Comparison of ENCODE assay signal across 8 mouse cellular contexts in the genomic region with DNA sequence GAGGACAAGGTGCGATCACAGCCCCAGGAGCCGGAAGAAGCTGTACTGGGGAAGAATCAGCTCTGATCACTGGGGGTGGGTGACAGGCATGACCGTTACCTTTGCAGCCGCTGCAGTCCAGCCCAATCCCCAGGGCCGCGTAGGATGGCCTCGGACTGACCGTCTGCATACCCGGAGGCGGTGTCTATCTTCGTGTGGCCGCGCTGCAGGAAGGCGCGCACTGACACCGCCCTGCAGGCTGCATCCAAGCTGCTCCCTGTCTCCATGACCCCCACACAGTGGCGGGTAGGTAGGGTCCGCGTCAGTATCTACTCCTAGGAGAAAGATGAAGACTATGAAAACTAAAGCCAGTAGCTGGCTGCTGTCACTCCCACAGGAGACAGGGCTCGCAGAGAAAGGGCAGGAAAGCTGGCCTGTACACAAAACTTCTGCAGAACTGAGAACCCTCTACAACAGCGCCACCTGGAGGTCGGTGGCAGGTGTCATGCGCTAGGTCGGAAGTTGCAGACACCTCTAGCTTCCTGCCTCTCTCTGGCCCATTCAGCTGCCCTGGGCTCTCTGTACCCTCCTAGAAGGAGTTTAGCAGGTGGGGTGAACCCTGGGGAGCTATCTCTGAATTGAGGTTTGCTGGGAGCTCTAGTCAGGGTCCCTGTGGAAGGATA. TPM values are rescaled to one million over a fixed set of nuclear protein-coding genes. Genes with fewer than 3 reads are reported as not detected.
DNase-seq lines count a peak whose midpoint lies in the region; ATAC-seq lines count a peak whose summit lies in the region.

No protein-coding gene starts in this region.

- peak overlapping the region; percentile 28 for H3K4me3 ChIP-seq in intestine, embryonic 15.5 days (replicated peaks)
- H3K4me3 ChIP-seq in limb, embryonic 13.5 days = peak overlapping the region; percentile 20; the same call in 1 of the 2 replicates
- H3K4me3 ChIP-seq in midbrain, embryonic 16.5 days (ENCODE audit: low read depth, low read length) = no peak overlapping the region

- no peak overlapping the region for H3K27ac ChIP-seq in intestine, embryonic 15.5 days
- no peak overlapping the region for H3K27ac ChIP-seq in limb, embryonic 13.5 days
- H3K27ac ChIP-seq in midbrain, embryonic 16.5 days (ENCODE audit: low read length) = no peak overlapping the region

- 19% methylated on average over 24 of the region's 24 CpGs for WGBS in intestine, embryonic 15.5 days
- 23% methylated on average over 24 of the region's 24 CpGs for WGBS in limb, embryonic 13.5 days
- WGBS in midbrain, embryonic 16.5 days = 32% methylated on average over 24 of the region's 24 CpGs

- peak overlapping the region; percentile 63 for H3K4me2 ChIP-seq in intestine, embryonic 15.5 days (replicated peaks)
- H3K4me2 ChIP-seq in limb, embryonic 13.5 days (replicated peaks) = peak overlapping the region; percentile 55
- peak overlapping the region; percentile 18; the same call in 1 of the 2 replicates for H3K4me2 ChIP-seq in midbrain, embryonic 16.5 days (ENCODE audit: low read length)

- H3K36me3 ChIP-seq in intestine, embryonic 15.5 days = no peaks in the 10 kb centered on the region
- no peaks in the 10 kb centered on the region for H3K36me3 ChIP-seq in limb, embryonic 13.5 days
- H3K36me3 ChIP-seq in midbrain, embryonic 16.5 days (ENCODE audit: control insufficient read depth, insufficient read depth, low read length) = no peaks in the 10 kb centered on the region

- peak overlapping the region; percentile 44 for H3K9ac ChIP-seq in intestine, embryonic 15.5 days
- H3K9ac ChIP-seq in limb, embryonic 13.5 days = no peak overlapping the region
- H3K9ac ChIP-seq in midbrain, embryonic 16.5 days (ENCODE audit: low read depth, low read length) = no peak overlapping the region

- 0 out of 2 replicates have a peak, but pooled peaks cover 7% of the 10 kb centered on the region for H3K4me1 ChIP-seq in intestine, embryonic 15.5 days (replicated peaks)
- no peaks in the 10 kb centered on the region for H3K4me1 ChIP-seq in limb, embryonic 13.5 days
- H3K4me1 ChIP-seq in midbrain, embryonic 16.5 days (ENCODE audit: control insufficient read depth, insufficient read depth, low read length) = no peaks in the 10 kb centered on the region

- peaks cover 5% of the 10 kb centered on the region for H3K27me3 ChIP-seq in intestine, embryonic 15.5 days (replicated peaks)
- peaks cover 28% of the 10 kb centered on the region for H3K27me3 ChIP-seq in limb, embryonic 13.5 days
- H3K27me3 ChIP-seq in midbrain, embryonic 16.5 days (ENCODE audit: control insufficient read depth, insufficient read depth, low read depth, low read length) = peaks cover 3% of the 10 kb centered on the region; the same call in 1 of the 2 replicates

- peak; percentile 52 for DNase-seq in 3134 (ENCODE audit: extremely low read depth, insufficient read length, low spot score)
- DNase-seq in adrenal gland, adult 18-20 months (ENCODE audit: low spot score in 2 of 2) = peak; percentile 79 to 85
- DNase-seq in embryo, embryonic 11 days = peak; percentile 82
- peak; percentile 69 to 78 for DNase-seq in spleen, postnatal 36 days (ENCODE audit: low spot score in 2 of 2)

- no peaks in the 10 kb centered on the region for H3K9me3 ChIP-seq in intestine, embryonic 15.5 days
- H3K9me3 ChIP-seq in limb, embryonic 13.5 days = no peaks in the 10 kb centered on the region
- no peaks in the 10 kb centered on the region for H3K9me3 ChIP-seq in midbrain, embryonic 16.5 days (replicated peaks; ENCODE audit: control insufficient read depth, low read length, poor library complexity, severe bottlenecking)

- ATAC-seq in granulocyte monocyte progenitor cell, adult 5-6 weeks (replicated peaks; ENCODE audit: poor library complexity, severe bottlenecking) = peak; percentile 80
- ATAC-seq in intestine, embryonic 15.5 days = peak; percentile 71
- peak; percentile 82; the same call in 1 of the 2 replicates for ATAC-seq in limb, embryonic 13.5 days (ENCODE audit: low FRiP score, low read depth)
- no peak for ATAC-seq in midbrain, embryonic 16.5 days

RNA-seq across cellular contexts. Expression of gene Mrto4, which starts 15.4 kb away (rescaled TPM):
- total RNA-seq in adrenal gland, adult 18-20 months (2021) = 10 to 100 TPM; 58.8 to 60.6 TPM
- total RNA-seq in granulocyte monocyte progenitor cell, adult 5-6 weeks (2014; fragmentation: Nextera tagmentation) = 143 and 158 TPM in 2 replicates
- 93.4 and 94.5 TPM in 2 replicates for total RNA-seq in granulocyte monocyte progenitor cell, adult 5-6 weeks (2017)
- polyA plus RNA-seq in intestine, embryonic 15.5 days (2015; fragmentation: Nextera tagmentation; extraction: Ambion mirVana) = 119 and 122 TPM in 2 replicates
- 118 and 119 TPM in 2 replicates for polyA plus RNA-seq in limb, embryonic 13.5 days (2015; fragmentation: Nextera tagmentation; extraction: Ambion mirVana)
- 81.8 and 82.1 TPM in 2 replicates for polyA plus RNA-seq in midbrain, embryonic 16.5 days (2015; fragmentation: Nextera tagmentation; extraction: Ambion mirVana)

RNA-seq across cellular contexts. Expression of gene Emc1, which starts 15.4 kb away (rescaled TPM):
- 10 to 100 TPM; 57.2 to 57.5 TPM for total RNA-seq in adrenal gland, adult 18-20 months (2021)
- total RNA-seq in granulocyte monocyte progenitor cell, adult 5-6 weeks (2014; fragmentation: Nextera tagmentation) = 20.2 and 24.4 TPM in 2 replicates
- total RNA-seq in granulocyte monocyte progenitor cell, adult 5-6 weeks (2017) = 34.4 and 39.2 TPM in 2 replicates
- 21.2 TPM in 2 replicates for polyA plus RNA-seq in intestine, embryonic 15.5 days (2015; fragmentation: Nextera tagmentation; extraction: Ambion mirVana)
- 22.8 and 28.0 TPM in 2 replicates for polyA plus RNA-seq in limb, embryonic 13.5 days (2015; fragmentation: Nextera tagmentation; extraction: Ambion mirVana)
- 47.7 and 49.4 TPM in 2 replicates for polyA plus RNA-seq in midbrain, embryonic 16.5 days (2015; fragmentation: Nextera tagmentation; extraction: Ambion mirVana)

RNA-seq across cellular contexts. Expression of gene Ubr4, which starts 15.5 kb away (rescaled TPM):
- 100 to 1,000 TPM; 137 to 144 TPM for total RNA-seq in adrenal gland, adult 18-20 months (2021)
- 91.2 and 91.4 TPM in 2 replicates for total RNA-seq in granulocyte monocyte progenitor cell, adult 5-6 weeks (2014; fragmentation: Nextera tagmentation)
- total RNA-seq in granulocyte monocyte progenitor cell, adult 5-6 weeks (2017) = 47.2 and 49.5 TPM in 2 replicates
- polyA plus RNA-seq in intestine, embryonic 15.5 days (2015; fragmentation: Nextera tagmentation; extraction: Ambion mirVana) = 52.7 and 59.0 TPM in 2 replicates
- polyA plus RNA-seq in limb, embryonic 13.5 days (2015; fragmentation: Nextera tagmentation; extraction: Ambion mirVana) = 75.6 and 78.3 TPM in 2 replicates
- 78.6 and 86.2 TPM in 2 replicates for polyA plus RNA-seq in midbrain, embryonic 16.5 days (2015; fragmentation: Nextera tagmentation; extraction: Ambion mirVana)

RNA-seq across cellular contexts. Expression of gene Akr7a5, which starts 26.4 kb away (rescaled TPM):
- total RNA-seq in adrenal gland, adult 18-20 months (2021) = 10 to 100 TPM; 59.3 to 71.3 TPM
- total RNA-seq in granulocyte monocyte progenitor cell, adult 5-6 weeks (2014; fragmentation: Nextera tagmentation) = 16.6 and 25.0 TPM in 2 replicates
- 5.9 and 12.2 TPM in 2 replicates for total RNA-seq in granulocyte monocyte progenitor cell, adult 5-6 weeks (2017)
- 170 and 186 TPM in 2 replicates for polyA plus RNA-seq in intestine, embryonic 15.5 days (2015; fragmentation: Nextera tagmentation; extraction: Ambion mirVana)
- polyA plus RNA-seq in limb, embryonic 13.5 days (2015; fragmentation: Nextera tagmentation; extraction: Ambion mirVana) = 120 and 124 TPM in 2 replicates
- polyA plus RNA-seq in midbrain, embryonic 16.5 days (2015; fragmentation: Nextera tagmentation; extraction: Ambion mirVana) = 58.7 and 66.6 TPM in 2 replicates

RNA-seq across cellular contexts. Expression of gene Pqlc2, which starts 26.4 kb away (rescaled TPM):
- 1 to 10 TPM; 8.8 to 9.2 TPM for total RNA-seq in adrenal gland, adult 18-20 months (2021)
- total RNA-seq in granulocyte monocyte progenitor cell, adult 5-6 weeks (2014; fragmentation: Nextera tagmentation) = 5.4 and 7.7 TPM in 2 replicates
- 2.3 and 3.5 TPM in 2 replicates for total RNA-seq in granulocyte monocyte progenitor cell, adult 5-6 weeks (2017)
- polyA plus RNA-seq in intestine, embryonic 15.5 days (2015; fragmentation: Nextera tagmentation; extraction: Ambion mirVana) = 19.3 and 23.3 TPM in 2 replicates
- 16.9 and 18.0 TPM in 2 replicates for polyA plus RNA-seq in limb, embryonic 13.5 days (2015; fragmentation: Nextera tagmentation; extraction: Ambion mirVana)
- polyA plus RNA-seq in midbrain, embryonic 16.5 days (2015; fragmentation: Nextera tagmentation; extraction: Ambion mirVana) = 14.4 and 15.1 TPM in 2 replicates
